Mouse (Mus musculus): ENCODE data around the gene Olfr902.
"Not testable (repeated sequence)": the region's sequence is repeated elsewhere in the genome, so short reads cannot be mapped to it uniquely, and the experiment has no call there.

Gene Olfr902

GRCm38 (mm10) chr9:38447352-38447751 is at the start of gene Olfr902:
Olfr902 (plus strand) TSS chr9:38447652.
- no peak for DNase-seq

- DNase-seq, result no peak
These were observed 46.1 kb upstream of the Olfr902 start, which contains the start of gene Olfr147 for GRCm38 (mm10) chr9:38401398-38401797. Olfr147 (plus strand) TSS chr9:38401698.

GRCm38 (mm10) chr9:38407502-38407901 is 40.0 kb upstream of the Olfr902 start:
- DNase-seq, result not testable (repeated sequence)

GRCm38 (mm10) chr9:38413502-38413901 is 34.0 kb upstream of the Olfr902 start:
- not testable (repeated sequence) for DNase-seq

- DNase-seq, result no peak
These were observed 23.7 kb upstream of the Olfr902 start for GRCm38 (mm10) chr9:38423801-38424200.

GRCm38 (mm10) chr9:38427026-38427425 is 20.4 kb upstream of the Olfr902 start:
- no peak for DNase-seq

- DNase-seq, result no peak
These were observed 18.3 kb upstream of the Olfr902 start, which contains the start of gene Olfr901 for GRCm38 (mm10) chr9:38429155-38429554. Olfr901 (plus strand) TSS chr9:38429455.

- DNase-seq, result no peak
These were observed 15.4 kb downstream of the Olfr902 start, which contains the start of gene Olfr904 for GRCm38 (mm10) chr9:38462844-38463243. Olfr904 (plus strand) TSS chr9:38463144.

- DNase-seq, result no peak
These were observed 23.4 kb downstream of the Olfr902 start, which contains the start of gene Olfr905 for GRCm38 (mm10) chr9:38470807-38471206. Olfr905 (plus strand) TSS chr9:38471107.

- no peak for DNase-seq
These were observed 39.3 kb downstream of the Olfr902 start, which contains the start of gene Olfr906 for GRCm38 (mm10) chr9:38486785-38487184. Olfr906 (plus strand) TSS chr9:38487085.

GRCm38 (mm10) chr9:38495501-38495900 is 48.0 kb downstream of the Olfr902 start, which contains the start of gene Olfr907:
Olfr907 (plus strand) TSS chr9:38495801.
- DNase-seq, result no peak
